Mouse (Mus musculus) hindbrain, embryonic 14.5 days (tissue): Measurements from ENCODE around the gene Adcy7. TPM values are rescaled to one million over a fixed set of nuclear protein-coding genes. Genes with fewer than 3 reads are reported as not detected.

Experiments
- ATAC-seq: fragments of 200-750 bp; cut with Nextera tagmentation; 2 replicates; pipeline ENCODE4 v1.8.0; 2017; ENCODE audit warnings: moderate number of reproducible peaks, mild to moderate bottlenecking, moderate TSS enrichment, moderate library complexity; ENCODE audit not compliant: low FRiP score
- DNase-seq: peaks from one replicate; pipeline ENCODE4 v3.0.0-alpha.2; 2015; ENCODE audit warnings: low spot score
- H3K27ac ChIP-seq: fragments of 300-500 bp; sonication (generic); 2 replicates; pipeline ENCODE4 v1.5.1; 2014; ENCODE audit warnings: mild to moderate bottlenecking, moderate library complexity
- H3K27me3 ChIP-seq: fragments of 300-500 bp; sonication (generic); 2 replicates; pipeline ENCODE4 v1.6.1; 2014; ENCODE audit warnings: mild to moderate bottlenecking, low read length, mixed read lengths; ENCODE audit not compliant: control insufficient read depth, insufficient read depth
- H3K36me3 ChIP-seq: fragments of 300-500 bp; sonication (generic); replicated peaks from 2 replicates; pipeline ENCODE4 v1.6.1; 2014; ENCODE audit not compliant: control insufficient read depth, insufficient read depth
- H3K4me1 ChIP-seq: fragments of 300-500 bp; sonication (generic); replicated peaks from 2 replicates; pipeline ENCODE4 v1.6.1; 2014; ENCODE audit warnings: antibody characterized with exemption, low read length, mixed read lengths; ENCODE audit not compliant: control insufficient read depth, insufficient read depth
- H3K4me2 ChIP-seq: fragments of 300-500 bp; sonication (generic); replicated peaks from 2 replicates; pipeline ENCODE4 v1.6.1; 2014; ENCODE audit warnings: mild to moderate bottlenecking, moderate library complexity
- H3K4me3 ChIP-seq: fragments of 300-500 bp; sonication (generic); replicated peaks from 2 replicates; pipeline ENCODE4 v1.5.1; 2014; ENCODE audit warnings: mild to moderate bottlenecking, low read length
- H3K9ac ChIP-seq: fragments of 300-500 bp; sonication (generic); 2 replicates; pipeline ENCODE4 v1.6.1; 2014
- H3K9me3 ChIP-seq: fragments of 300-500 bp; sonication (generic); 2 replicates; pipeline ENCODE4 v1.6.1; 2016; ENCODE audit warnings: low read length; ENCODE audit not compliant: control insufficient read depth
- WGBS: fragments of 180-500 bp; shearing (Covaris S2); extraction: QIAGEN DNeasy Blood & Tissue Kit; methylation state at CpG from one replicate; pipeline ENCODE4 v1.1.7; 2014; 5-methylcytosine and 5-hydroxymethylcytosine counted together
- polyA plus RNA-seq: library from polyadenylated mRNA; unstranded; fragments of >200 nt; fragmentation: Nextera tagmentation; extraction: Ambion mirVana; gene quantifications from 2 replicates; pipeline ENCODE4 v1.2.1, GENCODE M21; 2014

Adcy7 gene
- polyA plus RNA-seq, 1 experiment from 2014 or later = 4.9 TPM

GRCm38 (mm10) chr8:88317341-88317740 lies 45.1 kb downstream of the Adcy7 start:
- H3K4me3 ChIP-seq = no peak overlapping the region
- WGBS = 68% methylated on average over 5 of the region's 5 CpGs
- H3K27ac ChIP-seq = no peak overlapping the region
- no peak for DNase-seq
- H3K27me3 ChIP-seq = no peaks in the 10 kb centered on the region
- no peaks in the 10 kb centered on the region for H3K9me3 ChIP-seq
- no peaks in the 10 kb centered on the region for H3K36me3 ChIP-seq
- no peak for ATAC-seq
- H3K4me2 ChIP-seq = no peak overlapping the region
- H3K9ac ChIP-seq = no peak overlapping the region
- no peaks in the 10 kb centered on the region; the same call in 1 of the 2 replicates for H3K4me1 ChIP-seq

- Histone ChIP-seq H3K27ac (no peak overlapping the region), H3K4me2 (no peak overlapping the region), H3K27me3 (no peaks in the 10 kb centered on the region), H3K4me1 (no peaks in the 10 kb centered on the region; the same call in 1 of the 2 replicates), H3K9me3 (no peaks in the 10 kb centered on the region), H3K4me3 (no peak overlapping the region), H3K9ac (no peak overlapping the region), H3K36me3 (no peaks in the 10 kb centered on the region)
- DNase-seq (no peak), ATAC-seq (no peak)
- 94% methylated on average over 8 of the region's 8 CpGs for WGBS
These were observed 45.9 kb downstream of the Adcy7 start for GRCm38 (mm10) chr8:88318151-88318550.

GRCm38 (mm10) chr8:88320134-88320533 lies 47.9 kb downstream of the Adcy7 start:
- no peak for DNase-seq
- peaks cover 6% of the 10 kb centered on the region; the same call in 1 of the 2 replicates for H3K36me3 ChIP-seq
- no peaks in the 10 kb centered on the region for H3K9me3 ChIP-seq
- WGBS = 97% methylated on average over 6 of the region's 6 CpGs
- no peak overlapping the region for H3K4me2 ChIP-seq
- H3K27ac ChIP-seq = no peak overlapping the region
- no peak overlapping the region for H3K9ac ChIP-seq
- no peak for ATAC-seq
- no peaks in the 10 kb centered on the region for H3K27me3 ChIP-seq
- H3K4me1 ChIP-seq = no peaks in the 10 kb centered on the region; the same call in 1 of the 2 replicates
- no peak overlapping the region for H3K4me3 ChIP-seq

GRCm38 (mm10) chr8:88321387-88321786 lies 49.2 kb downstream of the Adcy7 start:
- Histone ChIP-seq H3K4me2 (no peak overlapping the region), H3K4me1 (no peaks in the 10 kb centered on the region), H3K27ac (no peak overlapping the region), H3K27me3 (no peaks in the 10 kb centered on the region), H3K9me3 (no peaks in the 10 kb centered on the region), H3K36me3 (peaks cover 18% of the 10 kb centered on the region), H3K4me3 (no peak overlapping the region), H3K9ac (no peak overlapping the region)
- WGBS = 90% methylated on average over 5 of the region's 5 CpGs
- no peak for ATAC-seq
- DNase-seq = no peak

GRCm38 (mm10) chr8:88323523-88323922 lies 51.3 kb downstream of the Adcy7 start:
- DNase-seq (no peak), ATAC-seq (no peak)
- no peak overlapping the region for H3K27ac ChIP-seq
- no peaks in the 10 kb centered on the region for H3K27me3 ChIP-seq
- H3K9me3 ChIP-seq = no peaks in the 10 kb centered on the region
- peaks cover 40% of the 10 kb centered on the region for H3K36me3 ChIP-seq
- no peaks in the 10 kb centered on the region for H3K4me1 ChIP-seq
- no peak overlapping the region for H3K9ac ChIP-seq
- 88% methylated on average over 5 of the region's 5 CpGs for WGBS
- H3K4me3 ChIP-seq = no peak overlapping the region
- no peak overlapping the region for H3K4me2 ChIP-seq

GRCm38 (mm10) chr8:88324760-88325159 lies 52.6 kb downstream of the Adcy7 start:
- peaks cover 51% of the 10 kb centered on the region for H3K36me3 ChIP-seq
- WGBS = 86% methylated on average over 11 of the region's 11 CpGs

GRCm38 (mm10) chr8:88325251-88325650 lies 53.0 kb downstream of the Adcy7 start:
- DNase-seq (no peak), ATAC-seq (no peak)
- H3K4me1 ChIP-seq = no peaks in the 10 kb centered on the region
- no peaks in the 10 kb centered on the region for H3K9me3 ChIP-seq
- peaks cover 56% of the 10 kb centered on the region for H3K36me3 ChIP-seq
- H3K27me3 ChIP-seq = no peaks in the 10 kb centered on the region
- H3K4me3 ChIP-seq = no peak overlapping the region
- no peak overlapping the region for H3K27ac ChIP-seq
- WGBS = 64% methylated on average over 5 of the region's 5 CpGs
- no peak overlapping the region for H3K9ac ChIP-seq
- no peak overlapping the region for H3K4me2 ChIP-seq

More at GRCm38 (mm10) chr8:88324760-88325159, 52.6 kb downstream of the Adcy7 start:
- H3K4me2 ChIP-seq = no peak overlapping the region
- H3K27me3 ChIP-seq = no peaks in the 10 kb centered on the region
- no peak overlapping the region for H3K9ac ChIP-seq
- no peak overlapping the region for H3K27ac ChIP-seq
- H3K9me3 ChIP-seq = no peaks in the 10 kb centered on the region
- H3K4me1 ChIP-seq = no peaks in the 10 kb centered on the region
- H3K4me3 ChIP-seq = no peak overlapping the region
- ATAC-seq (no peak), DNase-seq (no peak)

- Histone ChIP-seq H3K27ac (no peak overlapping the region), H3K9ac (no peak overlapping the region), H3K4me2 (no peak overlapping the region), H3K27me3 (no peaks in the 10 kb centered on the region), H3K9me3 (no peaks in the 10 kb centered on the region), H3K4me1 (no peaks in the 10 kb centered on the region), H3K4me3 (no peak overlapping the region), H3K36me3 (peaks cover 61% of the 10 kb centered on the region)
- no peak for DNase-seq
- no peak for ATAC-seq
- 94% methylated on average over 5 of the region's 5 CpGs for WGBS
These were observed 53.6 kb downstream of the Adcy7 start for GRCm38 (mm10) chr8:88325795-88326194.

GRCm38 (mm10) chr8:88326328-88326727 lies 54.1 kb downstream of the Adcy7 start:
- Histone ChIP-seq H3K9me3 (no peaks in the 10 kb centered on the region), H3K4me1 (no peaks in the 10 kb centered on the region), H3K27me3 (no peaks in the 10 kb centered on the region), H3K27ac (no peak overlapping the region), H3K4me2 (no peak overlapping the region), H3K36me3 (peaks cover 66% of the 10 kb centered on the region), H3K9ac (no peak overlapping the region), H3K4me3 (no peak overlapping the region)
- ATAC-seq = no peak
- DNase-seq = no peak
- WGBS = 97% methylated on average over 12 of the region's 12 CpGs

GRCm38 (mm10) chr8:88328689-88329088 lies 56.5 kb downstream of the Adcy7 start:
- Histone ChIP-seq H3K9me3 (no peaks in the 10 kb centered on the region), H3K27me3 (no peaks in the 10 kb centered on the region), H3K27ac (no peak overlapping the region), H3K36me3 (peaks cover 90% of the 10 kb centered on the region), H3K4me2 (no peak overlapping the region), H3K9ac (no peak overlapping the region), H3K4me1 (no peaks in the 10 kb centered on the region), H3K4me3 (no peak overlapping the region)
- no peak for ATAC-seq
- no peak for DNase-seq
- 72% methylated on average over 6 of the region's 6 CpGs for WGBS
